Mouse (Mus musculus) heart, embryonic 14.5 days (tissue): ENCODE data around the gene Lrrc8c. TPM values are rescaled to one million over a fixed set of nuclear protein-coding genes. Genes with fewer than 3 reads are reported as not detected.
"Not testable (repeated sequence)": the region's sequence is repeated elsewhere in the genome, so short reads cannot be mapped to it uniquely, and the experiment has no call there.

ENCODE experiments used
- ATAC-seq: fragments of 200-750 bp; cut with Nextera tagmentation; 2 replicates; pipeline ENCODE4 v1.8.0; 2017; ENCODE audit warnings: low read depth, moderate TSS enrichment; ENCODE audit not compliant: insufficient number of reproducible peaks, insufficient read depth, low FRiP score
- H3K27ac ChIP-seq, 2 experiments: fragments of 200-500 bp in 1 of 2; fragments of 300-500 bp in 1 of 2; sonication (generic) in 1 of 2; replicated peaks in 1 of 2; 2 replicates each; pipeline ENCODE4 v1.5.1; 2012 to 2014; ENCODE audit warnings: low read depth in 2 of 2, low read length in 2 of 2, control low read depth in 1 of 2, mild to moderate bottlenecking in 1 of 2, mixed read lengths in 1 of 2; ENCODE audit not compliant: control insufficient read depth in 1 of 2, insufficient read depth in 1 of 2
- H3K27me3 ChIP-seq: fragments of 300-500 bp; sonication (generic); 2 replicates; pipeline ENCODE4 v1.6.1; 2014; ENCODE audit warnings: mild to moderate bottlenecking, low read length, control low read depth; ENCODE audit not compliant: control insufficient read depth, insufficient read depth
- H3K36me3 ChIP-seq: fragments of 300-500 bp; sonication (generic); 2 replicates; pipeline ENCODE4 v1.6.1; 2014; ENCODE audit warnings: mild to moderate bottlenecking, control low read depth, low read length, mixed read lengths; ENCODE audit not compliant: control insufficient read depth, insufficient read depth
- H3K4me1 ChIP-seq, 2 experiments: fragments of 200-500 bp in 1 of 2; fragments of 300-500 bp in 1 of 2; sonication (generic) in 1 of 2; 2 replicates each; pipeline ENCODE4 v1.6.1; 2012 to 2014; ENCODE audit warnings: low read length in 2 of 2, control low read depth in 1 of 2, mixed read lengths in 1 of 2; ENCODE audit not compliant: control insufficient read depth in 2 of 2, insufficient read depth in 2 of 2
- H3K4me2 ChIP-seq: fragments of 300-500 bp; sonication (generic); 2 replicates; pipeline ENCODE4 v1.6.1; 2014; ENCODE audit warnings: mild to moderate bottlenecking, low read length
- H3K4me3 ChIP-seq, 2 experiments: fragments of 200-500 bp in 1 of 2; fragments of 300-500 bp in 1 of 2; sonication (generic) in 1 of 2; 2 replicates each; pipeline ENCODE4 v1.5.1; 2012 to 2014; ENCODE audit warnings: low read length in 2 of 2, mild to moderate bottlenecking in 2 of 2, control low read depth in 1 of 2, low read depth in 1 of 2, moderate library complexity in 1 of 2; ENCODE audit not compliant: control insufficient read depth in 1 of 2, insufficient read depth in 1 of 2
- H3K9ac ChIP-seq: fragments of 300-500 bp; sonication (generic); 2 replicates; pipeline ENCODE4 v1.6.1; 2014; ENCODE audit warnings: mild to moderate bottlenecking, low read length
- H3K9me3 ChIP-seq: fragments of 300-500 bp; sonication (generic); 2 replicates; pipeline ENCODE4 v1.6.1; 2016; ENCODE audit warnings: low read length, control low read depth; ENCODE audit not compliant: control insufficient read depth
- WGBS: fragments of 180-500 bp; shearing (Covaris S2); extraction: QIAGEN DNeasy Blood & Tissue Kit; methylation state at CpG from one replicate; pipeline ENCODE4 v1.1.7; 2014; 5-methylcytosine and 5-hydroxymethylcytosine counted together
- polyA plus RNA-seq: library from polyadenylated mRNA; unstranded; fragments of >200 nt; fragmentation: Nextera tagmentation; extraction: Ambion mirVana; gene quantifications from 2 replicates; pipeline ENCODE4 v1.2.1, GENCODE M21; 2014

Gene Lrrc8c
- polyA plus RNA-seq, 1 experiment from 2014 or later = 21.7 TPM

- H3K4me2 ChIP-seq = no peak overlapping the region
- peaks cover 7 to 14% of the 10 kb centered on the region in 2 experiments for H3K4me1 ChIP-seq
- ATAC-seq = no peak
- no peak overlapping the region for H3K27ac ChIP-seq
- 66% methylated on average over 11 of the region's 11 CpGs for WGBS
- H3K9ac ChIP-seq = no peak overlapping the region
- H3K9me3 ChIP-seq = no peaks in the 10 kb centered on the region
- no peaks in the 10 kb centered on the region for H3K36me3 ChIP-seq
- no peak overlapping the region for H3K4me3 ChIP-seq
- H3K27me3 ChIP-seq = no peaks in the 10 kb centered on the region
These were observed 117.5 kb downstream of the Lrrc8c start for GRCm38 (mm10) chr5:105636484-105637191.

GRCm38 (mm10) chr5:105638266-105638665 is 119.1 kb downstream of the Lrrc8c start:
- not testable (repeated sequence) for H3K9ac ChIP-seq, H3K36me3 ChIP-seq, H3K4me1 ChIP-seq, H3K27me3 ChIP-seq, H3K27ac ChIP-seq, ATAC-seq, H3K9me3 ChIP-seq, H3K4me2 ChIP-seq, H3K4me3 ChIP-seq
- 98% methylated on average over 2 of the region's 2 CpGs for WGBS

GRCm38 (mm10) chr5:105638916-105639315 is 119.7 kb downstream of the Lrrc8c start:
- Histone ChIP-seq H3K9ac (no peak overlapping the region), H3K9me3 (no peaks in the 10 kb centered on the region), H3K4me3 (no peak overlapping the region), H3K4me1 (peaks cover 6 to 7% of the 10 kb centered on the region in 2 experiments; a peak in 3 of 4 replicates), H3K36me3 (no peaks in the 10 kb centered on the region), H3K4me2 (no peak overlapping the region), H3K27me3 (no peaks in the 10 kb centered on the region), H3K27ac (no peak overlapping the region)
- no peak for ATAC-seq
- 85% methylated on average over 6 of the region's 6 CpGs for WGBS

GRCm38 (mm10) chr5:105639363-105639762 is 120.2 kb downstream of the Lrrc8c start:
- H3K4me1 ChIP-seq = peaks cover 6 to 7% of the 10 kb centered on the region in 2 experiments; a peak in 3 of 4 replicates
- H3K4me3 ChIP-seq = no peak overlapping the region
- H3K27me3 ChIP-seq = no peaks in the 10 kb centered on the region
- H3K36me3 ChIP-seq = no peaks in the 10 kb centered on the region
- H3K9me3 ChIP-seq = no peaks in the 10 kb centered on the region
- H3K27ac ChIP-seq = no peak overlapping the region
- no peak overlapping the region for H3K4me2 ChIP-seq
- 88% methylated on average over 11 of the region's 11 CpGs for WGBS
- ATAC-seq = no peak
- H3K9ac ChIP-seq = no peak overlapping the region

GRCm38 (mm10) chr5:105642517-105642916 is 123.3 kb downstream of the Lrrc8c start:
- 79% methylated on average over 5 of the region's 5 CpGs for WGBS
- Histone ChIP-seq H3K4me2 (no peak overlapping the region), H3K4me1 (no peaks in the 10 kb centered on the region), H3K9me3 (no peaks in the 10 kb centered on the region), H3K4me3 (no peak overlapping the region), H3K9ac (no peak overlapping the region), H3K36me3 (no peaks in the 10 kb centered on the region), H3K27ac (no peak overlapping the region), H3K27me3 (no peaks in the 10 kb centered on the region)
- ATAC-seq = no peak

- Histone ChIP-seq H3K4me3 (no peak overlapping the region), H3K36me3 (no peaks in the 10 kb centered on the region), H3K27me3 (no peaks in the 10 kb centered on the region), H3K4me1 (peaks cover 0 to under 1% of the 10 kb centered on the region in 2 experiments; a peak in 2 of 4 replicates), H3K9me3 (no peaks in the 10 kb centered on the region), H3K27ac (no peak overlapping the region), H3K9ac (no peak overlapping the region), H3K4me2 (no peak overlapping the region)
- ATAC-seq = no peak
- 81% methylated on average over 8 of the region's 8 CpGs for whole genome bisulfite sequencing
These were observed 124.1 kb downstream of the Lrrc8c start for GRCm38 (mm10) chr5:105643276-105643675.

GRCm38 (mm10) chr5:105644195-105644594 is 125.0 kb downstream of the Lrrc8c start:
- no peak for ATAC-seq

GRCm38 (mm10) chr5:105647094-105647493 is 127.9 kb downstream of the Lrrc8c start:
- ATAC-seq = no peak
- no peaks in the 10 kb centered on the region for H3K27me3 ChIP-seq
- no peak overlapping the region for H3K4me3 ChIP-seq
- H3K36me3 ChIP-seq = no peaks in the 10 kb centered on the region
- no peaks in the 10 kb centered on the region for H3K9me3 ChIP-seq
- 82% methylated on average over 7 of the region's 7 CpGs for WGBS
- H3K27ac ChIP-seq = no peak overlapping the region
- H3K4me1 ChIP-seq = peaks cover 10 to 13% of the 10 kb centered on the region in 2 experiments; a peak in 3 of 4 replicates
- no peak overlapping the region for H3K4me2 ChIP-seq
- no peak overlapping the region for H3K9ac ChIP-seq

More at GRCm38 (mm10) chr5:105644195-105644594, 125.0 kb downstream of the Lrrc8c start:
- H3K4me2 ChIP-seq = no peak overlapping the region
- no peaks in the 10 kb centered on the region for H3K9me3 ChIP-seq
- H3K27ac ChIP-seq = no peak overlapping the region
- no peaks in the 10 kb centered on the region for H3K36me3 ChIP-seq
- H3K27me3 ChIP-seq = no peaks in the 10 kb centered on the region
- no peak overlapping the region for H3K4me3 ChIP-seq
- 86% methylated on average over 6 of the region's 6 CpGs for WGBS
- H3K4me1 ChIP-seq = peaks cover 9 to 10% of the 10 kb centered on the region in 2 experiments; a peak in 3 of 4 replicates
- no peak overlapping the region for H3K9ac ChIP-seq
